In genomic region chr10:34824121-34824520, GRCm38 (mm10) we compare ENCODE assay signal across 34 mouse cellular contexts.
"Had no signal": no experiment of that assay in that cellular context is flagged by ENCODE, and none has a peak within 500 bp of the region (broad histone marks: within the 10 kb centered on the region; RNA-seq: fewer than 3 reads in every experiment).

No protein-coding gene starts in this region.

- H3K27me3 ChIP-seq: heart, embryonic 12.5 days; heart, embryonic 13.5 days; heart, embryonic 15.5 days; hindbrain, embryonic 12.5 days; hindbrain, embryonic 13.5 days; hindbrain, embryonic 15.5 days; intestine, embryonic 15.5 days; kidney, embryonic 15.5 days had no signal

- ATAC-seq: hindbrain, embryonic 16.5 days; hindbrain, postnatal 0 days; inflammation-experienced regulatory T-cells, adult 6 months; intestine, embryonic 15.5 days; intestine, embryonic 16.5 days; intestine, postnatal 0 days had no signal

- H3K27ac ChIP-seq: heart, embryonic 13.5 days; heart, embryonic 15.5 days; hindbrain, embryonic 10.5 days; hindbrain, embryonic 12.5 days; hindbrain, embryonic 13.5 days; hindbrain, embryonic 14.5 days; hindbrain, embryonic 15.5 days; hindbrain, postnatal 0 days; intestine, embryonic 15.5 days; kidney, embryonic 15.5 days; kidney, postnatal 0 days; layer of hippocampus, adult 2 months; left cerebral cortex, adult 2 months had no signal

- H3K9me3 ChIP-seq: heart, embryonic 12.5 days; heart, embryonic 13.5 days; heart, embryonic 15.5 days; hindbrain, embryonic 10.5 days; hindbrain, embryonic 12.5 days; hindbrain, embryonic 13.5 days; hindbrain, embryonic 15.5 days; intestine, embryonic 15.5 days; kidney, embryonic 15.5 days had no signal

- DNase-seq: heart, postnatal 10 days; heart, postnatal 14 days; heart, postnatal 36 days; heart, postnatal 4 days; kidney, adult 11 months; kidney, adult 18-20 months; kidney, adult 2 months; kidney, adult 8-10 months; kidney, adult 9 months; kidney, postnatal 10 days; kidney, postnatal 14 days; kidney, postnatal 25 days; kidney, postnatal 4 days; layer of hippocampus, adult 9-11 months; layer of hippocampus, postnatal 36 days had no signal

- H3K4me1 ChIP-seq: heart, embryonic 12.5 days; heart, embryonic 13.5 days; heart, embryonic 15.5 days; hindbrain, embryonic 10.5 days; hindbrain, embryonic 12.5 days; hindbrain, embryonic 13.5 days; hindbrain, embryonic 15.5 days; intestine, embryonic 15.5 days; kidney, embryonic 15.5 days had no signal

- H3K4me2 ChIP-seq: heart, embryonic 11.5 days; heart, embryonic 12.5 days; heart, embryonic 13.5 days; heart, embryonic 15.5 days; hindbrain, embryonic 12.5 days; hindbrain, embryonic 13.5 days; hindbrain, embryonic 14.5 days; hindbrain, embryonic 15.5 days; intestine, embryonic 15.5 days; kidney, embryonic 15.5 days had no signal

- H3K9ac ChIP-seq: heart, embryonic 12.5 days; heart, embryonic 13.5 days; heart, embryonic 15.5 days; hindbrain, embryonic 12.5 days; hindbrain, embryonic 13.5 days; hindbrain, embryonic 14.5 days; hindbrain, embryonic 15.5 days; intestine, embryonic 15.5 days; kidney, embryonic 15.5 days had no signal

- H3K4me3 ChIP-seq: heart, embryonic 12.5 days; heart, embryonic 13.5 days; heart, embryonic 15.5 days; hindbrain, embryonic 10.5 days; hindbrain, embryonic 12.5 days; hindbrain, embryonic 13.5 days; hindbrain, embryonic 15.5 days; intestine, embryonic 15.5 days; kidney, embryonic 15.5 days; layer of hippocampus, adult 2 months; left cerebral cortex, adult 2 months had no signal

- H3K36me3 ChIP-seq: heart, embryonic 12.5 days; heart, embryonic 13.5 days; heart, embryonic 15.5 days; hindbrain, embryonic 10.5 days; hindbrain, embryonic 12.5 days; hindbrain, embryonic 13.5 days; hindbrain, embryonic 15.5 days; intestine, embryonic 15.5 days; kidney, embryonic 15.5 days had no signal
